Mouse (Mus musculus): ENCODE measurements around the gene Art2b.

DNA sequence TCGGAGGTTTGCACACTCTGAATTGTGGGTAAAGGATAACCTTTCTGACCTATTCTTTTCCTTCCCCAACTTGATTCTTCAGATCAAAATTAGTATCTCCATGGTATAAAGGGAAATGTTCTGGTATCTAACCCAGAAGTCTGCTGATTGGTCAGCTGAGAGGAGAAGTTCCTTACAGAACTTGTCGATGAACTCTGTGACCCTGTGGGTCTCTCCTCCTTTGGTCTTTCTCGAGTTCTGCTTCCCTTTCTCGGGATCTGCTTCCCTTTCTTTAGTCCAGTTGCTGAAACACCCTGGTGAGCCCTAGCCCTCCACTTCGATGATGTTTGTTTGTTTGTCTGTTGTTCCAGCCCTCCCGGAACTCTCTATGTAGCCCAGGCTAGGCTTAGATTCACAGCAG is 22.4 kb upstream of the Art2b start:
- TF ChIP-seq CTCF (IDR thresholded peaks at IDR 0.05; ENCODE audit: control insufficient read depth, insufficient read depth, insufficient read length) (no peak), USF1 (IDR thresholded peaks at IDR 0.05; ENCODE audit: low read depth) (no peak), MAX (IDR thresholded peaks at IDR 0.05) (no peak), FOSL1 (IDR thresholded peaks at IDR 0.05; ENCODE audit: insufficient read depth, low read length, poor library complexity, severe bottlenecking) (no peak), MYOD1 (IDR thresholded peaks at IDR 0.05; ENCODE audit: control insufficient read depth, insufficient read length, low read depth) (no peak), MYOG (IDR thresholded peaks at IDR 0.05; ENCODE audit: control insufficient read depth, extremely low read depth, insufficient read length) (no peak), CEBPB (IDR thresholded peaks at IDR 0.05; ENCODE audit: low read depth) (no peak)
